Mouse (Mus musculus): ENCODE results near the gene Tdrkh.

DNA sequence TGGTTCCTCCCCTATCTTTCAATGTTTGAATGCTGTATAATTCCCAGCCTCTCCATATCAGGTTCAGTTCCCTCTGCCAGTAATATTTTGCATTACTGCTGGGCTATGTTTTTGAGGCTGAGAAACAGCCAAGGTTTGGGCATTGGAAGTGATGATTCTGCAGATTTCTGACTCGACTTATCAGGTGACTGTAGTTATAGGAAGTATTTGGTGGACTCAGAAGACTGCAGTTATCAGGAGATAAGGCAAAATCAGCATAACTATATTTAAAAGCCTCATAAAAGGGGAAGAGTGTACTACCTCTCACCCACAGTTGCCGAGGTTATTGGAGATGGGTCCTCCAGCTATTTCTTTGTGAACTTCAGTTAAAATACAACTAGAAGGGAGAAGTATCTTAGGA is 17.9 kb downstream of the Tdrkh start:
- TF ChIP-seq CTCF (IDR thresholded peaks at IDR 0.05; ENCODE audit: extremely low read depth, insufficient read depth, insufficient read length, insufficient replicate concordance) = no peak
- no peak for TF ChIP-seq POLR2A (IDR thresholded peaks at IDR 0.05; ENCODE audit: low read depth, low read length)

All from spleen, adult 2 months (tissue).